Mouse (Mus musculus) gastrocnemius, postnatal 36 days (tissue): ENCODE measurements around the gene Mindy3. TPM values are rescaled to one million over a fixed set of nuclear protein-coding genes. Genes with fewer than 3 reads are reported as not detected.

Source experiments
- DNase-seq, 2 experiments: peaks; one replicate each; pipeline ENCODE4 v3.0.0; 2022
- intact Hi-C: fragments of 180-260 bp; cut with DNase I; formaldehyde crosslinking; loops from one replicate; pipeline ENCODE4 v1.15.1; 2025
- total RNA-seq, 2 experiments: library from RNA; stranded (reverse); gene quantifications; 2 replicates each; pipeline ENCODE4 v1.2.3; 2021

Gene Mindy3
- total RNA-seq, 2 experiments from 2014 or later = 8.8 to 9.5 TPM

DNA sequence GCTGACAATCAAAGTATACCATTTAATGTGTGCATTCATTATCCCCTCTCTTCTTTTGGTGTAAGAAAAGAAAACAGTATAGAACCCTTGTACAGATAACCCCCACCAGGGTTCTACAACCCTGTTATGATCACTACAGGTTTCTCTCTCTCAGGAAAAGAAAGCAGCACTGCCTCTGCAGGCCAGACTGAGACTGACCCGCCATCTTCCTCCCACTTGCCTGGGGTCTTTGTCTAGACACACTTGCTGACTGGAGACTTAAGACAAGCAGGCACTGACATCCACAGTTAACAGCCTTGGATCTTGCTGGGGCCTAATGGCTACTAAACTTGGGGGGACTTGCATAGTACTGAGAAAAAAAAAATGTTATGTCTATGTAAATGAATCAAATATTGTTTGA lies 42.2 kb downstream of the Mindy3 start:
- DNase-seq = no peak
- intact Hi-C loops = no loop called here

DNA sequence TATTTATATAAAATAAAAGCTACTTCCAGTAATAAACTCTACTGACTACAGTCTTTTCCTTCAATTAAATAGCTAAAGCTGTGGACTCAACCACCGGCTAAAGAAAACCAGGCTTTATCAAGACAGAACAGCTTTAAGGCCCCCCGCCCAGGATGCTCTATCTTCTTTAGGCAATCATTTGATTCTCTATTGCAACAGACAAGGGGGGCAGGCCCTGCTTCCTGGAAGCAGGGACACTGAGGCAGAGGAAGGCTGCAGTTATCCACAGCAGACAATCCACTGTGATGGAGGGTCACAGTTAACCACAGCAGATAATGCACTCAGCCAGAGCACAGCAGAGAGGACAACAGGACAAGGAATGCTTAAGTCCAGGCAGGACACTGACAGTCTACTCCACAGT lies 46.4 kb downstream of the Mindy3 start:
- no peak for DNase-seq
- intact Hi-C loops = no loop called here

DNA sequence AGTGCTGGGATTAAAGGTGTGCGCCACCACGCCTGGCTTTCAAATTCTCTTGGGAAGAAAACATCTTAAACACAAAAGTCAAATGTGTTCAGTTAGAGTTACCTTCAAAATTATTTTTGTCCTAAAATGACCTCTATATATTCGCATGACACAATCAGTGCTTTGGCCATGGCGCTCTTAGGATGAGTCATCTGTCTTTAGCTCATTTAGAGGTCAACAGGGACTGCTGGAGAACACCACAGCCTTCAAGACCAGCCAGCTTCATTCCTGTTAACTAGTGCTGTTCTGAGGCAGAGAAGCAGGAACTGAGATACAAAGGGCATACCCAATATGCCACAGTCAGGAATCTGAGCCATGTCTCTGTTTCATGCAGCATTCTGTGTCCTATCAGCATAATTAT lies 47.9 kb downstream of the Mindy3 start:
- intact Hi-C loops = no loop called here
- DNase-seq = no peak

DNA sequence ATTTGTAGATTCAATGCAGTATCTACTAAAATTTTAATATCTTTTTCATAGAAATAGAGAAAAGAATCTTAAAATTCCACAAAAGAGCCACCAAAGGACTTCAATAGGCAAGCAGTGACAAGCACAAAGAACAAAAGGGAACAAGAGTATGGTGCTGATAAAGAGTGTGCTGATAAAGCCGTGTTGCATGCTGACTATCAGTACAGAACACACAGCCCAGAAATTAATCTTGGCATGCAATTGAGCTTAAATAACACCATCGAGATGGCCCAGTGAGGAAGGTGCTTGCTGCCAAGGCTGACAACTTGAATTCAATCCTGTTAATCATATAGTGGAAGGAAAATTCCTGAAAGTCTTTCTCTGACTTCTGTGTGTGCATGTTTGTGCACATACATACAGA lies 50.8 kb downstream of the Mindy3 start:
- intact Hi-C loops = no loop called here

DNA sequence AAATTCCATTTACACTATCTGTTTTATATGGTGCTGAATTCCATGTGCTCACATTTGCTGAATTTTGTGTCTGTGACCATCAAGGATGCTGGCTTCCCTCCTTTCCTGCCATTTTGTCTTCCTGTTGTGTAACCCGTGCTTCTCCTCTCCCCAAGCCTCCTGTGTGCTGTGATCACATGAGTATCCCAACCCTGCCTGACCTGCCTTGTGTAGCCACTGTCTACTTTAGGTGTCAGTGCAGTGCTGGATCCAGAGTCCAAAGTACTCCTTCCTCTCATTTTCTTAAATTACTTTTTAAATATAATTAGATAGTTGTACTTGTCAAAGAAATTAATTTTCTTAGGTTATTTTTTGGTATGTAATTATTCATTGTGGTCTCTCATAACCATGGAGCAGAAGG lies 51.3 kb downstream of the Mindy3 start:
- intact Hi-C loops = no loop called here
- no peak for DNase-seq

More for the DNA sequence above, 50.8 kb downstream of the Mindy3 start:
- DNase-seq = no peak

DNA sequence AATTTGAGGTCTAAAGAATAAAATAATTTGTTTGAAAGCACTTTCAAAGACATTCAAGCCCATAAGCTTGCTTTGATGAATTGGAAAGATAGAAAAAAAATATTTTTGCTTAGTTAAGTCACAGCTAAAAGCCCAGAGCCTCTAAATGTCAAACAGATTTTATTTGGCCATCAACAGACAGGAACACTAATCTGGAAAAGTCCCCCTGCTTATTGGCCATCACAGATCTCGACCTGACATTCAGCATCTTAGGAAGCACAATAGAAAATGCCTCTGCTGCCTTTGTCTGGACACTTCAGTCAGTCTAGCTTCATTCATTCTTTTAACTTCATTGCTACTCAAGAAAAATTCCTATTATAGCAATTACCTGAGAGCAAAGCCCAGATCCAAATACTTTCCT lies 58.0 kb downstream of the Mindy3 start:
- DNase-seq = no peak
- intact Hi-C loops = no loop called here

DNA sequence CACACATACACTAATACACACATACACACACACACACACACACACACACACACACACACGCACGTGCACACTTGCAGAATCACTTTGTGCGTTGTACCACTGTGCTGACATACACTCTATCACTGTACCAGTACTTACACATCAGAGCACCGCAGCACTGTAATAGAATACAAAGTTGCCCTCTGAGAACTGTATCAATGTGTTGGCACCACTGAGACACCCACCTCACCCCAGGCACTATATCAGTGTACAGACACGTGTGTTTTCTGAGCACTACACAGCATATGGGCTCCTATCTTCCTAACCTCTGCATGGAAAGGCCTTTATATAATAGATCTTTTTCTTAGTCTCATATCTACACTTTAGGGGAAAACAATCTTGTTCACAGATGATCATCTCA lies 64.4 kb downstream of the Mindy3 start:
- intact Hi-C loops = no loop called here
- no peak for DNase-seq

DNA sequence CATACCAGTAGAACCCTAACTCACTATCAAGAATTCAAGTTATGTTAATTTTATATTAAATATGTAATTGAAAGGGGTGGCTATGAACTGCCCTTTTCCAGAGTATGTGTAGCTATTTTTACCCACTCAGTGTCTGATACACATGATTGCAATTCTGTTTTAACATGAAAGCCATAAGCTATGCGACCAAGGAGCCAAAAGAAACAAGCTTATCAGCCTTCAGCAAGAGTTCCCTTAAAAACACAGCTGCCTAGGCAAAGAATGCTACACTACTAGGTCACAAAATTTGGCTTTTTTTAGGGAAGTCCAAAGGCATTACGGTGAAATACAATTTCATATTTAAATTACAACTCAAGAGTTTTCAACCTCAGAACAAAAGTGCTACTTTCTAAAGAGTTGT lies 70.4 kb downstream of the Mindy3 start:
- no peak for DNase-seq
- intact Hi-C loops = no loop called here

DNA sequence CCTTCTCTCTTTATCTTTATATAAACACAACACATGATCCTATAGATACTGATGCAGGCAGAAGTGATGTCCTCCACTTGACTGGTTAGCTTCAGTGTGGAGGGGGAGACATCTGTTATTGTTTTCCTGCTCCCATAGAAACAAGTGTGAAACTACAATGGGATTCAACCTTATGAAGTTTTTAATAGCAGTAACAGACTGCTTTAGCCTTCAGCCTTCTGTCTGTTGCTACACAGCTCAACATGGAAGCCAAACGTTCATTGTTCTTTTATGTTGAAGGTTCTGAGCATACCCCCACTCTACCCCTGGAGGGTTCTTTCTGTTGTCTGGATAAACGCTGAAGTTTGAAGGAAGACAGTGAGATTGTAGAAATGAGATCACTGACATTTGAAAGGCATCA lies 87.3 kb downstream of the Mindy3 start:
- no peak for DNase-seq
- intact Hi-C loops = no loop called here

DNA sequence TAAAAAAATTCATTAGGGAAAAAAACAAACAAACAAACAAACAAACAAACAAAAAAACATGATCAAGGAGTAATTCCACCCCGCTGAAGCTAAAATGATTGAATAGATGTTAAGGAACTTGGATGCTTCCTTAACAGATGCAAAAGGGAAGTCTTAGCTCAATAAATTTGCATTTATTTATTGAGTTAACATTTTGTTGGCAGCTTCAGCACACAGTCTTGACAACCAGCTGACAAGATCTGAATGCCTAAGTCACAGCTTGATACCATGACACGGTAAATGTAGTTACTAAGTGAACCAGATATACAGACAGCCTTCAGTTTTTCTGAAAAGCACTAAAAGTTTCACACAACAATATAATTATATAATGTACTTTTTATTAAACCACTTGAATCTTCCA lies 89.7 kb downstream of the Mindy3 start:
- no peak for DNase-seq
- intact Hi-C loops = no loop called here

DNA sequence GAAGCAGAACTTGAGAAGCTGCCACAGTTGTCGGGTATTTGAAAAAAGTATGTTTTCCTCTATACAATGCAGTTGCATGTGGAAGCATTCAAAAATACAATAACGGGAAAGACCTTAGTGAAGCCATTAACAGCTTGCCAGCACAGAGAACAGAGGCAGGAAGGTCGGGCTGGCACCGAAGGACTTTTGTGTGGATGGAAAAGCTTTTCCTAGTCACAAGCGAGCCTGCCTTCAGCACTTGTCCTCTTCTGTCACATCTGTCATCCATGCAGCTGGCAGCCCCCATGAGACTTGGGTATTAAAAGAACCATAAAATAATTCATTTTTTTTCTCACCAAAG lies 90.2 kb downstream of the Mindy3 start:
- DNase-seq = no peak
- intact Hi-C loops = no loop called here

DNA sequence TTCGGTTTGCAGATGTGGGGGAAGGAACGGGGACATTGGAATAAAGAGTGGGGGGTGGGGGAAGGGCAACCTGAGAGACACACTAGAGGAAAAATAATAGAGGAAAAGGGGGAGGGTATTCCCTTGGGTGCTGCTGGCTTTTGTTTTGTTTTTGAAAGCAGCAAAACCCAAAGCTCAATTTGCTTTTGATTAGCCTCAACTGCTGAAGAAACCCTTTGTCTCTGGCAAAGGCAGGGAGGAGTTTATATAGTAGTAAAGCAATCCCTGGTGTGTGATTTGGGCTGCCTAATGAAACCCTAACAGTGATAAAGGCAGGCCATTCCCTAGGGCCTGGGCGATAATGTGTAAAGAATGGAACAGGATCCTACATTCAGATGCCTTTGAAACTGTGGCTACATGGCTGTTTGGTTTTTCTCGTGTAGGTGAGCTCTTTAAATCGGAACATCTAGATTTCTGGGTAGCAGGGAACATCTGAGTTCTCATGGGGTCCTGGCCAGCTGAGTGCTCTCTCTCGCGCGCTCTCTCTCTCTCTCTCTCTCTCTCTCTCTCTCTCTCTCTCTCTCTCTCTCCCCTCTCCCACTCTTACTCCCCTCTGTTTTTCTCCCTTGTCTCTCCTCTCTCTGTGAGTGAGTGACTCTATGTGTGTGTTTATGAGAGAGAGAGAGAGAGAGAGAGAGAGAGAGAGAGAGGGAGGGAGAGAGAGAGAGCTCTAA lies 90.8 kb downstream of the Mindy3 start:
- intact Hi-C loops = no loop called here
- no peak for DNase-seq

DNA sequence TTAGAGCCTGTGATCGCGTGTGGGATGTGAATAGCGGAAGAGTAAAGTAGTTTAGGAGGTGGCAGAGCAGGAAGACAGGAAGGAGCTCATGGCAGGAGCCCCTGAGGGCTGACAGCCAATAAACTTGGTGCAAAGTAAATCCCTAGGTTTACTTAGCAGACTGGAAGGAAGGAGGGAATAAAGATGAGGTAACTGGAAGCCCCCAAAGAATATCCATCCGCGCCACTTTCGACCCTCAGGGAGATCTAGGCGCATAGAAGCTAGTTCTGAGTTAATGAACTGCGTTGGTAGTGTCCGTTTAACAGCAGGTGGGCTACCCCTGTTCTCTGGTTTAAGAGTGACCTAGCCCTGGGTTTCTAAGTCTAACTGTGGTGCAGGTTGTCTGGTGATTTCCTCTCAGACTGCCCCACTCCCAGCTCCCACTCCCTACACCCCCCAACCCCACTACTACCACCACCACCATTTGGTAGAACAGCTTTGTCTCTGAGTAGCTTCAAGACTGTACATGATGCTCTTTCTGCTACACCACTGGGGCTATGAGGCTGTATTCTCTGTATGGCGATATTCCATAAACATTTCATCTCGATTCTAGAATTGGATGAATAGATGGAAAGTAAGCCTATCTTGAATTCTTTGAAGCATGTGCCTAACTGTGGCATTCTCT lies 91.4 kb downstream of the Mindy3 start:
- intact Hi-C loops = no loop called here
- DNase-seq = no peak

DNA sequence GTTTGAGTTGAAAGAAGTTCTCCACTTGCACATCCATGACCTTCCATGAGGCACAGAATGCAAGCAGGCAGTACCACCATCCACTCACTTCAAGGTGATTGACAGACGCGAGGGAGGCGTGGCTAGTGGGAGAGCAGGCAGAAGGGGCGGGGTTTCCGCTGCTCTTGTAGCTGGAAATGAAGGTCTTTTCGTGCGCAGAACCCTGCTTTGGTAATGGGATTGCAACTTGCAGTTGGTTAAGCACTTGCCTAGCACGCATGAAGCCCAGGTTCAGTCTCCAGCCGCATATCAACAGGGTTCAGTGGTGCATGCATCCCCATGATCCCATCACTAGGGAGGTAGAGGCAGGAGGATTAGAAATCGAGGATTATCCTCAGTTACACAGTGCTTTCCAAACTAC lies 92.1 kb downstream of the Mindy3 start:
- intact Hi-C loops = no loop called here
- DNase-seq = no peak

DNA sequence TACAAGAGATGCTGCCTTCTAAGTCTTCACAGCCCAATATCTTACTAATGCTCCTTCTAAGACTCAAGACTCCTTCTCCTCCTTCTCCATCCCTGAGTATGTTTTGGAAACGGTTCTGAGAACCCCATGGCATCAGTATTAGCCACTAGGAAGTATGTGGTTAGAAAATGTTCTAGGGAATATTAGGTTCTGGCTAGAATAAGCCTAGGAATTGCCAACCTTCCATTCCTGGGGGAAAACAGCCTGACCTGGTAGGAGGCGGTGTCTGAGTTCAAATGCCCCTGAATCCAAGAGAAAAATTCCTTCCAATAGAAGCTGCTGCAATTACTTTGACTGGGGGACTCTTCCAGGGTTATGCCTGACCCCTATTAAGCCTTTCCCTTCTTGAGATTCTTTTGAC lies 93.4 kb downstream of the Mindy3 start:
- peak in 1 of 2 experiments; percentile 15 for DNase-seq
- intact Hi-C loops = no loop called here

DNA sequence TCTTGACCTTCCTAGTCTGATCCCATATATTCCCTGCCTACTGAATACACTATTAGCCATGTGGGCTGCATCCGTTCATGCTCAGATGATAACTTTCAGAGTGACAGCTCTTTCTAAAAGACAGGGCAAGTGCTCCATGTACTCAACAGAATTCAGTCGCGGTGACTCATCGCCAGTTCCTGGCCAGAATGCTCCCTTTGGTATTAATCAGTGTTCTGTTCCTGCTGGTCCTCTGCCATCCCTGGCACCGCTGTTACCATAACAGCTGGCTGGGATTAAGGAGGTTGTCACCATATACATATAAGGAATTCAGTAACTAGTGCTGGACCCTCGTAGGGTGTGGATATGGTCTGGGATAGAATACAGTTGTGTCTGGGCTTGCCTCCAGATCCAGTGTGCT lies 93.9 kb downstream of the Mindy3 start:
- DNase-seq = peak; percentile 72 to 79
- intact Hi-C loops = no loop called here

DNA sequence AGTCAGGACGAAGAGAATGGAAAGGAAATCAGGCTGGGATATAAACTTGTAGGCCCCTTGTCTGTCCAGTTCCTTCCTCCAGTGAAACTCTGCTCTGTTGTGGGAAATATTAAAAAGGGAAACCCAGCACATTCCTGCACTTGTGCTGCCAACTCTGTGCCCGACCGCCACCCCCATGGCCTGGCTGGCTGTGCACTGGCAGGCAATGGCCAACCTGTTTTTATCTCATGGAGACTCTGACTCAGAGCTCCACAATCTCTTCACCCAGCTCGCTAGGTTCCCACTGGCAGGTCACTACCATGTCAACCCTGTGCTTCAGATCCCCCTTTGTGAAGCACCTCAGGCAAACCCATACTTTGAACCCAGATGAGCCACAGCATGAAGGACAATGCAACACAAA lies 98.4 kb downstream of the Mindy3 start:
- intact Hi-C loops = no loop called here
- DNase-seq = no peak

DNA sequence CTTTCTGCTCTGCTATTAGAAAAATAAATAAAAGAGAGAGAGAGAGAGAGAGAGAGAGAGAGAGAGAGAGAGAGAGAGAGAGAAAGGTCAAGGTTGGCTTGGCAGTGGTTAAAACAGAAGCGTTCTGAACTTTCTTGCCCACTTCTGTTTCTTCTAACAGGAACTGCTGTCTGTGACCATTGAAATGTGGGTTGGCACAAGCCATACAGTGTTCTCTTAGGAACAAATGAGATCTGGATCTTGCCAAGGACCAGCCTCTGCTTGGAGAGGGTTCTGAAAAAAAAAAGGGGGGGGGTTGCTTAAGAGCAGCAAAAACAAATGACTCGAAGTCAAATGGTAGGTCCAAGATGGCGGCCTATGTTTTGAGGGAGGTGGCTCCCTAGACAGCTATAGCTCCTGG lies 100.6 kb downstream of the Mindy3 start:
- intact Hi-C loops = no loop called here

DNA sequence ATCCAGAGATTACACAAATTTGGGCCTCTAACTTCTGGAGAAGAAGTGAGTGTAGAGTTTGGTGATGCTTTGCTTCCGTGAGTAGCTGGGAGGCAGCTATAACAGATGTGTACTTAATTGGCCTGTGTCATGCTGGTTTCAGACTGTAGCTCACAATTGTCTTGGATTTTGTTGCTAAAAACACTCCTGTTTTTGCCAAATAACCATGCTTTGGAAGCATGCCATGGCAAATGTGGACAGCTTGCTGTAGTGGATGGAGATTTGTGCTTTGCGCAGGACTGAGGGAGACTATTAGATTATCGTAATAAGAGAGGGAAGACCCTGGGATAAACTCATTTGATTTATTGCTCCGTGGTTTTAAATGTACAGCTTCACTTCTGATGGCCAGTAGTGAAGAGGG lies 101.2 kb downstream of the Mindy3 start:
- peak in 1 of 2 experiments; percentile 6 for DNase-seq
- intact Hi-C loops = no loop called here

More for the DNA sequence above, 100.6 kb downstream of the Mindy3 start:
- DNase-seq = no peak

DNA sequence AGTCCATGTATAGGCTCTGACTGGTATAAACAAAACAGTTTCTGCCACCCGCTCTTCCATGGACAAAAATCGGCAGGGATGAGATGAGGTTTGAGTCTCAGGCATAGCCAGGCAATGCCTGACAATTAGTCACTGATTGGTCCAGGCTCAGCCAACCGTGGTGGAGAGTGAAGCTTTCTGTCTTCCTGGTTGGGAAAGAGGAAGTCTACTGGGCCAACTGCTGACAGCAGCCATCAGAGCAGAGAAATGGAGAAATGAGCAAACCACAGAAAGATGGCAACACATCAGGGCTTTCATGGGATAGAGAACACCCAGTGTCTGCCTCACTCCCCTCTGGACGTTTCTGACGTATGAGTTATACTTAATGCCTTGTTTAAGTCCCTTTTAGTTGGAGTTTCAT lies 101.9 kb downstream of the Mindy3 start:
- intact Hi-C loops = no loop called here
- no peak for DNase-seq

DNA sequence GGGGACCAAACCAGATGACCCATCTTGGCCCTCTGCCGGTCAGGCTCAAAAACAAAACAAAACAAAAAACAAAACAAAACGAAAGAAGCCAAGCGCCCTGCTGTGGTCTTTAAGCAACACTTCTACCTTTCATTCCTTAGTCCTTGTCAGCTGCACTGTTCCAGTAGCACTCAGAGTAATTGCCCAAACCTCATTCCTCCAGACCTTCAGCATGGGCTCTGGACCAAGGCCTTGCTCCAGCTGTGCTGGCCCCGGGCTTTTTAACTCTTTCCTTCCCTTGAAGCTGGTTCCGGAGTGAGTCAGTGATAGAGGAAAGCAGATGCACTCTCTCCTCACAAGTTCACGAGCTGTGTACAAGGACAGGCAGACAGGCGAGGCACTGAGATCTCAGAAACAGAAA lies 102.9 kb downstream of the Mindy3 start:
- intact Hi-C loops = no loop called here
- DNase-seq = peak; percentile 52 to 59

DNA sequence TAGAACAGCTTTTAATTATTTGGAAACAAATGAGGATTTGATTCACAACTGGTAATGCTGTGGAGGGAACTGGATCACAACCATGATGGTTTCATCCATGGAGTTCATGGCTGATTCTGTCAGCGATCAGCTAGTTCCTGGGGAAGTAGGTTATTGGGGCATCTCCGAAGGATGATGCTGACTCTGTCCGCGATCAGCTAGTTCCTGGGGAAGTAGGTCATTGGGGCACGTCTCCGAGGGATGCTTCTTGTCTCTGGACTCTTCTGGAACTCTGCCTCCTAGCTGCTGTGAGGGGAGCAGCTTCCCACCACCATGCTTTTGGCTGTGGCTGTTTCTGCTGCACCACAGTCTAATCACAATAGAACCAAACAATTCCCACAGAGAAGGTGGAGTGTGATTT lies 105.2 kb downstream of the Mindy3 start:
- intact Hi-C loops = no loop called here
- no peak for DNase-seq

DNA sequence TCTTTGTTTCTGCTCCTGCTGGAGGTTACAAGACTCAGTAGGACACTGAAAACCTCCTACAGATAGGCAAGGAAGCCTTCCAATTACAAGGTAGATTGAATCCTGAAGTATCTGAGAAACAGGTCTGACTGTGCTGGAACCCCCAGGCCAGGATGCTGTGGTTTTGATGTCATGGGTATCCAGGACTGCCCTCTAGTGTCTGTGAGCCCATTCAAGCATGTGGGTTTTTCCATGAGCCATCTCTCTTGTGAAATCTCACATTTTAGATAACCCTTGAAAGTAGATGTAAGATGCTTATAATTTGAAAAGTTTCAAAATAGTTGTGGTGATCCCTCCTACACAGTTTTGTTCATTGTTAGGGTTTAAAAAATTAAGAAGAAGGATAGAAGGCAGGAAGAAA lies 110.8 kb downstream of the Mindy3 start:
- DNase-seq = no peak
- intact Hi-C loops = no loop called here
